Mouse (Mus musculus) embryo, embryonic 11.5 days (tissue): ENCODE results near the gene Vti1a.

ENCODE experiments used
- DNase-seq: peaks from one replicate; pipeline ENCODE4 v3.0.0-alpha.2; 2012; ENCODE audit warnings: low read depth, low spot score

Vti1a gene

GRCm38 (mm10) chr19:55378884-55379283 lies 62.8 kb downstream of the Vti1a start:
- no peak for DNase-seq

DNA sequence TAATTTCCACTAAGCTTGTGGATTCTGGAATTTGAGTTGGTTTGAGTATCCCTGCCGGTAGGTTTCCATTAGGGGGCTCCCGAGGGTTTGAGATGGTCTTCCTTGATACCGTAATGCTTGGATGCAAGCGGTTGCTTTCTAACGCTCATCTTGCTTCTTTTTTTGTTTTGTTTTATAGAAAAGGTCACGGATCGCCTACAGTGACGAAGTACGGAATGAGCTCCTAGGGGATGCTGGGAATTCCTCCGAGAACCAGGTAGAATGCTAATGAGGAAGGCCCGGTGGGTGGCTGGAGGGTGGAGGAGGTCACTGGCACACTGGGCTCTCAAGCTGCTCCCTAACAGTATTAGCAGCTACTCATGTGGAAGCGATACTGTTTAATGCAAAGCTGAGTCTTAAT lies 64.7 kb downstream of the Vti1a start:
- no peak for DNase-seq

- DNase-seq: no peak
These were observed 65.2 kb downstream of the Vti1a start for GRCm38 (mm10) chr19:55381343-55381742.

DNA sequence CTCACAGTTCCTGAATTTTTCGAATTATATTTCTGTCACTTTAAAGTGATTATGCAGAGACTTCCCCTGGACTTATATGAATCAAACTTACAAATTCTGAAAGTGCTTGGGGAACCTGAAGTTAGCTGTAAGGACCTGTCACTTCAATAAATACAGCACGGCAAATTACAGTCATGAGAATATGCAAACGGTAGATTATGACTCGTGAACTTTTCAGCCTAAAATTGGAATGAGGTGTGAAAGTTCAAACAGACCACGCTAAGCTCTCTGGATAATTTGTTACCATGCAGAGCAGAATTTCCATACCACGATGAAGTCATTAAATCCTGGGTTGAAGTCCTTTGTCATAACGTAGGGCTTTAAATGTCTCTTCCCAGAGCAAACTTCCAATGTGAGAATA lies 66.7 kb downstream of the Vti1a start:
- no peak for DNase-seq

DNA sequence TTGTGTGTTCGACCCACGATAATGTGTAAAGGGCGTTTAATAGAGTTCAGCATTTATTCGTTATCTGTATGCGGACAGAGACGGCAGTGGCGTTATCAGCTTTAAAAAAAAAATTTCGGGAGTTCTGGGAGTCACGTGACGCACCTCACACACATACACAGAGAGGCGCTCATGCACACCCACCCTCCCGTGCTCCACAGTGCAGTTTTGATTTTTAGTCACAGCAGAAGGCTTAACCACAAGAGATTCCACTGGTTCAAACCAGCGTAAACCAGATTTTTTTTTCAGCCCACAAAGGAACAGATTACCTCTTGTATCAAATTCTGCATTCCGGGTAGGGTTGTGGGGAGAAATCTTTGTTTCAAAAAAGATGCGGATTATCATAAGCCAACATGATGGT lies 68.5 kb downstream of the Vti1a start:
- DNase-seq: no peak

DNA sequence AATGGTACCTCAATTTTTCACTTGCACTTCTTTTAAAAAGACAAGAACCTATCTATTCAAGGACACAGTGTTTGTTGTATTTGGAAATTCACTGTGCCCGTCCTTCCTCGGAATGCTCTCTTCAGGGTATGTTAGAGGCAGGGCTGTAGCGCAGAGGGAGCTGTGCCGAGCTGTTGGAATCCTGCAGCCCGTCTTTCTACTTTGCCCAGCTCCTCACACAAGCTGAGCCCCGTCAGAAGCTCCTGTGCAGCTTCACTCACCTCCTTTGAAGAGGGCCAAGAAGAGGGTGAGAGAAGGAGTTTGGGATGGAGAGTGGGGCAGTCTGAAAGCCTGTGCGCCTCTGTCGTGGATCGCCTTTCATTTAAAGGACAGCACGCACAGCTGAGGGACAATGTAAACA lies 72.9 kb downstream of the Vti1a start:
- no peak for DNase-seq

- DNase-seq: no peak
These were observed 74.2 kb downstream of the Vti1a start for GRCm38 (mm10) chr19:55390323-55390722.

DNA sequence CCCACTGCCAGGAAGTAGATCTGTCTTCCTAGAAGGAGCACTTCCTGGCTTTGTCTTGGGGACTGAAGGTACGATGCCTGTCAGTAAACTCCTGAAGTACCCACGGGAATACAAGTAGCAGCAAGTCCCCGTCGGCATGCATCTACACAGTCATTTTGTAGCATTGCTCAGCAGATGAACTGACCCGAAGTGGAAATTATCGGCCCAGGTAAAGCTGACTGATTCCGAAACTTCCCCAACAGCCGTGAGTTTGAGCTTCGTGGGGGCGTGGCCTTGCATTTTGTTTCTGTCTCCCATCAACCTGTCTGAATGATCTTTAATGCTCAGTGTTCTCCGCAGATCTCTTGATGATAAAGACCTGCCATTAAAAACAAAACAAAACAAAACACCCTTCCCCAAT lies 85.5 kb downstream of the Vti1a start:
- DNase-seq: no peak

GRCm38 (mm10) chr19:55408486-55408885 lies 92.4 kb downstream of the Vti1a start:
- DNase-seq: no peak

GRCm38 (mm10) chr19:55411415-55411814 lies 95.3 kb downstream of the Vti1a start:
- no peak for DNase-seq

DNA sequence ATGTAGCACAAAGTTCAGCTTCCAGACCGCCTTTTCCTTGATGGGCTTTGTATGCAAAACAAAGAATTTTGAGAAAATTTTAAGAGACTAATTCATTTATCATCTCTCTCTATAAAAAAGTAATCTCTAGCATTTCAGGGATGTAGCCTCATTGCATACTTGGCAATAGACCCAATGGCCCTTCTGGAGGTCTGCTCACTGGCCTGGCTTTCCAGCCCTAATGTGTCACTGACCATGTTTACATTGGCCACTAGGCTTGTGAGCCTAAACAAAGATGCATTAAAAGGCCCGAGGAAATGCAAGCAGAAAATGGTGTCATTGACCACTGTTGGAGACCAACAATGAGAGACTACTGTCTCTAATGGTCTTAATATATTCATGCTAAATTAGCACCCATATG lies 95.8 kb downstream of the Vti1a start:
- no peak for DNase-seq

DNA sequence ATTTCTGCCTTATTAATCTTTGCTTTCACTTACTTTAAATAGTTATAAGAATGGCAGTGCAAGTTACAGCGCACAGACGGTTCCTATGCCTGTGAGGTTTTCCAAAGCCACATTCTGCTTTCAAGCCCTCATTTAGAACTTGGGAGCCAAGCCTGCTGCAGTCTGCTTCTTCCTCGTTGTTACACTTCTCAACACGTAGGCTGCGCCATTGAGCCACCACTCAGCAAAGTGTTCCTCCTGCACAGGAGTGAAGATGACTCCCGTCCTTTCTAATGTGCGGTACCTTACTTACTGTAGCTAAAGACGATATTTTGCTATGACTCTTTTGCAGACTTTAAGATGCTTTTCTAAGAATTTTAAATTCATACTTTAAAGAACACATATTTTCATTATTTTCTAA lies 98.0 kb downstream of the Vti1a start:
- DNase-seq: peak; percentile 54

DNA sequence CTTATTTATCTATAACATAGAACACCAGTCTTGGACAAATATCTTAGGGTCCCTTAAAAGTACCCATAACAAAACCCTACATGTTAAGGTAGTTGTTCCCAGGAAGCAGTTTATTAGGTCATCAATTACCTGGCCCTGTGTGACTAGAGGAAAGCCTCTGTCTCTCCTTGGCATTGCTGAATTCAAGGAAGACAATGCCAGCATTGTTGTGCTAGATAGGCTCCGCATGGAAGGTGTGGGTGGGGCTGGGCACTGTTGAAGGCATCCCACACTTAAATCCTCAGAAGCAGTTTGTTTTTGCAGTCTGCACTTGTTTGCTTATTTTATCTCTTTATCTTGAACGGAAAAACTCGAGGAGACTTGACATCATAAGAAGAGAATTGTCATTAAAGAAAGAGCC lies 102.7 kb downstream of the Vti1a start:
- no peak for DNase-seq

GRCm38 (mm10) chr19:55419961-55420360 lies 103.9 kb downstream of the Vti1a start:
- no peak for DNase-seq

- DNase-seq: no peak
These were observed 105.7 kb downstream of the Vti1a start for GRCm38 (mm10) chr19:55421816-55422215.

DNA sequence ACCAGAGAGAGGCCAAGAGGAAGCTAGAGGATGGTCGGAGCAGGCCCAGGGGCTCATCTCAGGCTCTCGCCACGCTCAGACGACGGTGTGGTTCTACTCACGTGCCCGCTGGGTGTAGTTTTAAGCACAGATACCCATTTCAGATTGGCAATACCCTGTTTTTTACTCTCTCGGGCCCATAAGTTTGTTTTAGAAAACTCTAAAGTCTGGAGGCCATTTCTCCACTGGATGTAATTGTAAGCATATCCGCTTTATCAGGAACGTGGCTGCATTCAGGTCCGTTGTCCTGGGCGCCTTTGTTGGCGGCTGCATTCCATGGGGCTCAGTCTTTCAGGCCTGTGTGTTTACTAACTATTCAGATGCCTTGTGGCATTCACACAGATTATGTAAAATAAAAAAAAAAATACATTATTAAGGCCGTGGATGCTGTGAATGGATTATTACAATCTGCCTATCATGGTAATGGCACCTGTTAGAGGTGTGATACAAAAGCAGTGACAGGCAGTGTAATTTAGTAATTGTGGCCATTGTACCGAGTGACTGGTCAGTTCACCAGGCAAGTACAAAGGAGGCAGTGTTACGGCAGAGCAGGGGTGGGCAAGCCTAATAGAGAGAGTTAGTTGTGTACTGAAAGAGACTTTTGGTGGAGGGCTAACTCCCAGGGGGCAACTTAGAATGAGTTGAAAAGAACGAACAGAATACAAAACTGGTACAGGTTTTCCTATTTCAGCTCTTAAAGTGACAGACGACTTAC lies 106.4 kb downstream of the Vti1a start:
- no peak for DNase-seq

DNA sequence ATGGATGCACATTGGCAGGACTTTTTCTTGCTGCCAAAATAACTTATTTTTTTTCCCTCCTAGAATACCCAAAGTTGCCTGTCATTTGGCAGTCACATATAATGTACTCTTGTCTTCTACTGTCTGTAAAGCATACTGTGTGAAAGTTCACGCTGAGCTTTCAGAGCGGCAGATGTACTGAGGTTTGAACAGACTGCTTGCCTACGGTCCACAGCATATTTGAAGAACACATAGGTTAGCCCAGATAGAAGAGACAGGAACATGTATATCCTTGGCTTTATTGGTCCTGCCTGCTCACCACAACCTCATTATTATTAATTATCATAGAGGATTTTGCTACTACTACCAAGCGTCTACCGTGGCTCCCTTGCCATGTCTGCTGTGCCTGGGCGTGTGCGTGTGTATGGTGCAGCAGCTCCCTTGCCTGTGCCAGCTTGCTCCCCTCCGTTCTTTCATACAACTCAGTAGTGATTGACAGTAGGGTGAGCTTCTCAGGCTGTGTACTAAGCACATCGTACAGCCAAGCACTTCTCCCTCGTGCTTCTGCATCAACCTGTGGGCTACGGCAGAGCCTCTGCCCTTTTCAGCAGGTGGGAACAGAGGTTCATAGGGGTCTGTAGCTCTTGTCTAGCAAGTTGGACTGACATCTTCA lies 107.1 kb downstream of the Vti1a start:
- DNase-seq: no peak

- no peak for DNase-seq
These were observed 107.9 kb downstream of the Vti1a start for GRCm38 (mm10) chr19:55423952-55424351.

GRCm38 (mm10) chr19:55424507-55424906 lies 108.4 kb downstream of the Vti1a start:
- DNase-seq: no peak

GRCm38 (mm10) chr19:55440306-55440705 lies 124.2 kb downstream of the Vti1a start:
- no peak for DNase-seq

- no peak for DNase-seq
These were observed 127.5 kb downstream of the Vti1a start for GRCm38 (mm10) chr19:55443618-55444017.

GRCm38 (mm10) chr19:55449084-55449483 lies 133.0 kb downstream of the Vti1a start:
- DNase-seq: no peak

- no peak for DNase-seq
These were observed 133.4 kb downstream of the Vti1a start for GRCm38 (mm10) chr19:55449506-55449905.
